Mouse (Mus musculus) urinary bladder, postnatal 14 days (tissue): ENCODE measurements around the gene Gsx1.
A peak's percentile ranks its signal among the peaks of the same experiment; 100 is the strongest.

Source experiments
- DNase-seq: peaks from one replicate; pipeline ENCODE4 v3.0.0; 2021; ENCODE audit warnings: low spot score

Gene Gsx1

GRCm38 (mm10) chr5:147188571-147188975 lies at the start of gene Gsx1:
Gsx1 (plus strand) TSS chr5:147188696.
- peak; percentile 73 for DNase-seq

- DNase-seq: no peak
Observed at GRCm38 (mm10) chr5:147147340-147147739, 41.2 kb upstream of the Gsx1 start.

DNA sequence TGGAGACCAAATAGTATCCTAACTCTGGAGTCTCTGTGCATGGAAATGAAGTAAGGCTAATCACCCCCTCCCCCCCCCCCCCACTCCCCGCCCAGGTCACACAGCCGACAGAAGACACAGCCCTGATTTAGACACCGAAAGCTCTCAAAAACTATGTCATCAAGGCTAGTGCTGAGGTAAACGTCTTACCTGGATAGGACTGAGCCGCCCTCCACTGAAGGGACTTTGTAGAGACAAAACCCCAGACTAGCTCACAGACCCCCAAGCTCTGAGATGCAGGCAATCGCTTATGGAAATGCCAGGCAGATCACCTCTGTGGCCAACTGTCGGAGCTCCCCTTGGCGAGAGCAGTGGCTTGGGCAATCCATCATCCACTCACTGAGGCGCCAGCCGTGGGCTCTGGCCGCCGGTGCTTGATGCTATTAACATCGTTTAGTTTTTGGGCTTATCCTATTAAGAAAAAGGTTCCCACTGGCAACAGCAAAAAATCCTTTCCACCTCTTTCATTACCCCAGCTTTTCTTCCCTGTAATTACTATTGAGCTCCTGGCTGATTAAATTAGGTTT lies 33.6 kb upstream of the Gsx1 start:
- DNase-seq: no peak

DNA sequence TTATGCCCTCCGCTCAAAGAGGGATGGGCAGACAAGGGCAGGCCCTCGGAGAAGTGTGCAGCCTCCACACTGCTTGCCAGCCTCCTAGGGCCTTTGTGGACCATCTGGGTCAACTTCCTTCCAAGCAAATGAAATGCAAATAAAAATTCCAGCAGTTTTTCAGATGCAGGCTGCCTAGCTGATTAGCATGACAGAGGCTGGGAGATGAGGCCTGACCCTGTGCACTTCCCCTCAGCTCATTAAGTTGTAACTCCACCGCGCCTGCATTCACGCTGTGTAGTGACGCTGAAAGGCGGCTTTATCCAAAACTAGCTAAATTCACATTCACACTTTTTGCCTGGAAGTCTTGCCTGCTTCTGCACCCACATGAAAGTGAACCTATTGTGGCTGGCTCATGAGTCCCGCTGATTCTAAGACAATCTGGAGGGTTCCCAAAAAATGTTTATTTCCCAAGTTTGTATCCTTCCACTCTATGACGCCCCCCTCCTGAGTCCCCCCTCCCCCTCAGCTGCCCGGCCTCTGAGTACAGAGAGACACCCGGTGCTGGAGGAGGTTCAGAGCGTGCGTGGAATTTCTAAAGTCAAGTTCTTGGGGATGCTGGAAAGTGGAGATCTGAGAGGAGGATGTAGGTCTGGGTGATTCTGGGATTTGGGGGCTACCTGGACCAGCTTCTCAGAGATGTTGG lies 32.9 kb upstream of the Gsx1 start:
- DNase-seq: no peak

- DNase-seq: no peak
Observed at GRCm38 (mm10) chr5:147156376-147156775, 32.1 kb upstream of the Gsx1 start.

DNA sequence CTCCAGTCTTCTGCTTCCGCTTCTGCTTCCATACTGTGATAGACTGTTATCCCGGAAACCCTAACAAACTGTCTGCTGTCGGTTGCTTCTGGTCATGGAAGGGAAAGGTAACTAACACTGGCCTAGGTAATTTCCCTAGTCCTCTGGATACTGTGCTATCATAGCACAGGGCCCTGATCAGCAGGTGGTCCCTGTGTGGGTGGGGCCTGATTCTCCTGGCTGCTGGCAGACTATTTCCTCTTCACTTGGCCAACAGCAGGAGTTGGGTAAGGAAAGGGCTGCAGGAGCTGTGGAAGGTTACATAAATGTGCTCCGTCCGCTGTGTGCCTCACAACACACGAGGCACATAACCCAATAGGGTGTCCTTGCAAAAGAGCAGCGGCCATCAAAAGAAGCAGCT lies 31.1 kb upstream of the Gsx1 start:
- no peak for DNase-seq

DNA sequence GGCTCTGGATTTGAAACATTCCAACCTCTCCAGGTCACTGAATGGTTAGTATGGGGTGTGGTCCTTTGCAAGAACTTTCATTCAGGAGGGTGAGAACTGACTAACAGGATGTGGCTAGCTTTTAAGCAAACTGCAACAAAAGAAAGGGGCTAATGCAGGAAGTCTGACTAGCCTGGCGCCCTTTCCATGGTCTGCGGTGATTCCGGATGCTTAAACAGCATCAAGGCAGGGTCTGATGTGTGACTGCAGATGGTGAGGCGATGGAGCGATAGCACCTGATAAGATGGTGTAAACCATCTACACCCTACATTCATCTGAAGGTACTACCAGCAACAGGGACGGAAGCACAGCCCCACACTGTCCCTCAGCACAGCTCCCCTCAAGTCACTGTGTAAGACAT lies 29.2 kb upstream of the Gsx1 start:
- no peak for DNase-seq

GRCm38 (mm10) chr5:147159792-147160191 lies 28.7 kb upstream of the Gsx1 start:
- DNase-seq: no peak

- no peak for DNase-seq
Observed at GRCm38 (mm10) chr5:147165060-147165459, 23.4 kb upstream of the Gsx1 start.

DNA sequence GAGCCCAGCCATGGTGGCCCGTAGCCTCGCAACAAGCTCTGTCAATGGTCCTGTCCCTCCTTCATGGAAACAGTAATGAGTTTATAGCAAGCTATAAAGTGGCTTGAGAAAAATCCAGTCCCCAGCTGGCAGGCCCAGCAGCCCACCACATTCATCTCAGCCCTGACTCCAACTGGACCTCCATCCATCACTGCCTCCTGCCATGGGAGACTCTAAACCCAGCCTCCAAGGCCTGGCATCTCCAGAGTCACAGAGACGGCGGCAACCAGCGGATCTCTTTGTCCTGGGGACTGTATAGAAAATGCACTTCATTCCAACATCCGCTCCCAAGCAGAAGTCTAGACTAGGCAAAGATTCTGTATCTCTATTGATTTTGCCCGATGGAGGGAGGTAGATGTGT lies 18.4 kb upstream of the Gsx1 start:
- no peak for DNase-seq

DNA sequence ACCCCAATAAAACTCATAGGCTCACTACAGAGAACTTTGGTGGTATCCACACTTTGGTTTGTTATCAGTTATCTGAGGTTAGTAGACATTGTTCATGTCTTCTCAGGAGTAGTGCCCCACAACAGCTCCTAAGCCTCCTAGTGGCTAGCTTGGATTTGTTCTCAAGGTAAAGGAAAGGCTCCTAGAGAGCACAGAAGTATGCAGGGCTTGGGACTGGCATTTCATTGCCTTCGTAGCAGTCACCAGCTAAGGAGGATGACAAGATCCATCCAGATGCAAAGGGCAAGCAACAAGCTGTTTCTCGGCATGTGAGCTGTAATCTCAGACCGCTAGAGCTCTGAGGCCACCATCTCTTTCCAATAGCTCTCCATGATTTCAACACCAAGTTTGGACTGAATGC lies 14.4 kb upstream of the Gsx1 start:
- DNase-seq: no peak

- DNase-seq: no peak
Observed at GRCm38 (mm10) chr5:147185174-147185915, 3.2 kb upstream of the Gsx1 start.

GRCm38 (mm10) chr5:147186001-147186431 lies 2.5 kb upstream of the Gsx1 start:
- DNase-seq: no peak

GRCm38 (mm10) chr5:147186781-147187551 lies 1.5 kb upstream of the Gsx1 start:
- no peak for DNase-seq

DNA sequence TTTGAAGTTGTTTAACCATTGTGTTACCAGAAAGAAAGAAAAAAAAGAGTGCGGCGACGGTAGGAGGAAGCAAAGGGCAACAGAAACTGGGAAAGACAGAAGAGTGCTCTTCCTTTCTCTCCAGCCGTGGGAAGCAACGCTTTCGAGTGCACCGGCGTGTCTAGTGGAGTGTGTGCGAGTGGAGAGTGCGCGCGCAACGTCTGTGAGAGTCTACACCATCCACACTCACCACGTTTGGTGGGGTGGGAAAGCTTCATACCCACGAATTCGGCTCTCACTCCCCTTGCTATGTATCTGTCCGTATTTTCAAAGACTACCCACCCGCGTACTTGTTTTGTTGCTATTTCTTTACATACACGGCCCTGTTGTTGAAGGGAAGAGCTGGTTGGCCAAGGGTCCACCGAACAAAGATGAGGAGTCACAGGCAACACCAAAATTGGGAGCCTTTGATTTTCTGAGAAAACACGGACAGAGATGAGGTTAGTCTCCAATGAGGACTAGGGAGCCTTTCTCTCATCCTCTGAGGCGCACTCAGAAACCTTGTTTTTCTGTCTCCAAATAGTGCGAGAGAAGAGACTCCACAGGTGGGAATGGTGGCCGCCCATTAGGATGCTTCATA lies 835 bp upstream of the Gsx1 start:
- DNase-seq: no peak

DNA sequence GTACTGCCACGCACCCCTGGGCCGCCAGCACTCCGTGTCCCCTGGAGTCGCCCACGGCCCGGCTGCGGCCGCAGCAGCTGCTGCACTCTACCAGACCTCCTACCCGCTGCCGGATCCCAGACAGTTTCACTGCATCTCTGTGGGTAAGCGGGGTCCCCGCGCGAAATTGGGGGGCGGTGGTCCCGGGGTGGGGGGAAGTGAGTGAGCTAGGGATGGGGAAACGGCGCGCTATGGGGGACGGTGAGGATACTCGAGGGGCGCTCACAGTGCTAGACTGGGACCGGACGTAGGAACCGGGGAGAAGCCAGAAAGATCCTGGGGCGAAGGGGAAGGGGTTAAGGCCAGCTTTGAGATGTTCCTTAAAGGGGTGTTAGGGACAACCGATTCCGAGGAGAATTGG lies 660 bp downstream of the Gsx1 start:
- no peak for DNase-seq

DNA sequence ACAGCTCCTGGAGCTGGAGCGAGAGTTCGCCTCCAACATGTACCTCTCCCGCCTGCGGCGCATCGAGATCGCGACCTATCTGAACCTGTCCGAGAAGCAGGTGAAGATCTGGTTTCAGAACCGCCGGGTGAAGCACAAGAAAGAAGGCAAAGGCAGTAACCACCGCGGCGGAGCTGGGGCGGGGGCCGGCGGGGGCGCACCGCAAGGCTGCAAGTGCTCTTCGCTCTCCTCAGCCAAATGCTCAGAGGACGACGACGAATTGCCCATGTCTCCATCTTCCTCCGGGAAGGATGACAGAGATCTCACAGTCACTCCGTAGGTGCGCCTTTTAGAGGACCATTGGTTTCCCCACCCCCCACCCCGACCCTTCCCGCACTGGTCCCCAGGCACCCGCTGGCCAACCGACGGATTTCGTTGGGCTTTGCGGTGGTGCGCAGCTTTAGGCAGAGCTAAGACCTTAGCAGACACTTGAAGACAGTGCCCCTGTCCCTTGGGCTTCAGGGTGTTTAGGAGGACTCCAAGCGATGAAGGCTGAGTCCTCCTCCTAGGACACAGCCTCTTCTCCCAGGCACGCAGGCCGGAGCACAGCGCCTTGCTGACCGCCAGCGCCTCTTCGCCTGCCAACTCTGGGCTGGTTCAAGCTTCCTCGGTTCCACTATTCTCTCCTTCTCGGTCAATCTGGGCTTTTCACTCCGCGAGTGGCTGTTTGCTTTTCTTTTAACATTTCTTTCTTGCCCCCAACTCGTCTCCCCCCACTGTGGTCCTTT lies 1.5 kb downstream of the Gsx1 start:
- DNase-seq: no peak

DNA sequence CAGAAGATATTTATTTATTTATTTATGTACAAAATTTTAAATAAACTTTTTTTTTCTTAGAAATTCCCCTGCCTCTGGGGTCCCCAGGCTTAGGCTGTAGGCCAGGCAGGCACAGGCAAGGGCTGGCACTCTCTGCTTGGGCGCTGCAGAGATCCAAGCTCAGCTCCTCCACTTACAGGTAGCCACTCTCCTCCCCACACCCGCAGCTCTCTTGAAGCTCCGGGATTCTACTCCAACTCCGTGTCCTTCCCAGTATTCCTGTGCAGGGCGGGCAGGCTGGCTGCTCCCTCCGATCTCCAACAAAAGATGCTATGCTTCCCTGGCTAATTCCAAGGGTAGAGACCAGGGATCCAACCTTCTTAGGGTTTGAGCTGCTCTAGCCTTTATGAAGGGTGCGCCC lies 2.4 kb downstream of the Gsx1 start:
- DNase-seq: no peak

- no peak for DNase-seq
Observed at GRCm38 (mm10) chr5:147191801-147192575, 3.5 kb downstream of the Gsx1 start.

GRCm38 (mm10) chr5:147192576-147192960 lies 4.1 kb downstream of the Gsx1 start:
- DNase-seq: no peak

GRCm38 (mm10) chr5:147204905-147205304 lies 16.4 kb downstream of the Gsx1 start:
- DNase-seq: no peak
